Mouse (Mus musculus) fat pad, adult 2 months (tissue): Measurements from ENCODE around the gene Unc45b.

Experiments
- DNase-seq: peaks from one replicate; pipeline ENCODE4 v3.0.0-alpha.2; 2011; ENCODE audit warnings: low read depth, low spot score; ENCODE audit errors: extremely low read depth

The Unc45b gene

DNA sequence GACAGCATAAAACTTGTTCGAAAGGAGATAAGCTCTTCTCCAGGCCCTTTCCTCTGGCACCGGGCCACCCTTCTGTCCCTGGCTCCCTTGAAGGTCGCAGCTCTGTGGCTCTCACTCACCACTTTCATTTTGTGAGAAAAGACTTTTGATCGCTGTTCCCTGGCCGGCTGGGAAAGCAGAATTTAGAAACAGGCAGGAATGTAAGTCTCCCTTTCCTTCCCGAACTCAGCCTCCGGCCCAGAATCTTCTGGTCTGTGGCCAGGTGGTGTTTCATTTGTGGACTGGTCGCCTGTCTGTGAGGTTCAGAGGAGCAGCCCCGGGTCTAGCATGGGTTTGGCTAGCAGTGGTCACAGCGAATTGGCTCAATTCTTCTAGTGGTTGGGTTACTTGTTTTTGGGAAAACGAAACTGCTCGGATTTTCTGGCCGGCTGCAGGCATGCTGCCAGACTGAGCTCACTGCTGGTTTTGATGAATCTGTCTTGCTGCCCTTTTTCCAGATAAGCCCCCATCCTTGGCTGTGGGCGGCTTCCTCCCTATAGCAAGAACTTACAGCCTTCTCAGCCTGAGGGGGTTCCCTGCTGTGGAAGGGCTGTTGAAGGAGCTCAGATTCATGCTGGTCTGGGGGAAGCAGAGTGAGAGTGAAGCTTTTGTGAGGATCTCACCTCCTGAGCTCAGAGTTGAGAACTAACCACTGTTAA lies 81.3 kb downstream of the Unc45b start, which contains the start of gene Slfn9:
Slfn9 (minus strand) TSS at position 362 of the 698 bp plus-strand sequence.
- no peak for DNase-seq
